10 mouse cellular contexts compared by ENCODE assay signal in the genomic region with DNA sequence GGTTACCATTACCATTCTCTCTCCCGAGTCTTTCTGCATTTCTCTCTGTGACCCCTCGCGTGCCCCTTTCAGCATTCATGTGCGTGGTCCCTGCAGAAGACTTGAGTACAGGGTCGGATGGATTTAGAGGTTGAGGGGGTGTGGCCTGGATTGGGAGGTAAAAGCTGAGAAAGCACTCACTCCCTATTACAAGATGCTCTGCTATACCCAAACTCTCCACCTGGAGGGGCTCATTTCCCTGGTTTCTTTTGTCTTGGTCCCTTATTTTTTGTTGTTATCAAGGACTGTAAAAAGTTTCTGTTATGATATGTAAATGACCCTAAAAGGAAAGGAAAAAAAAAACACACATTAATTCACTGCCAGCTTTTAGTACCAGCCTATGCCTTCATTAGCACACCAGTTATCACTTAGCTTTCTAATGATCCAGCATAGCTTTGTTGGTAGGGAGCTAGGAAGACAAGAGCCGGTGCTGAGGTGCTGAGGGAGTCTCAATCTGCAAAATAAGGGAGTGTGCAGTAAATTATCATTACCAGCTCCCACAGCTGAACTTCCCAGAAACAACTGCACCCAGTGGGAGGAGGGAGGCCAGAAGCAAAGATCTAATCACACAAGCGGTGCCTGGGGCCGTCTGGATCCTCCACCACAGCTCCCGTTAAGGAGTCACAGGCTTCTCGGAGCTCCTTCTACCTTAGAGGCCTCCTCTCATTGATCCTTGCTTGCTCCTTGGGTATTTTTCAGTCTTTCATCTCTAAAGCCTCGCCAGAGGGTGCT.
DNase-seq lines count a peak whose midpoint lies in the region; ATAC-seq and TF ChIP-seq lines count a peak whose summit lies in the region.
"Had no signal": no experiment of that assay in that cellular context is flagged by ENCODE, and none has a peak within 500 bp of the region (broad histone marks: within the 10 kb centered on the region; RNA-seq: fewer than 3 reads in every experiment).

No protein-coding gene starts in this region.

- H3K27me3 ChIP-seq in liver, embryonic 14.5 days (ENCODE audit: control insufficient read depth, insufficient read depth, low read length), result no peaks in the 10 kb centered on the region
- no peaks in the 10 kb centered on the region for H3K27me3 ChIP-seq in heart, embryonic 10.5 days (ENCODE audit: insufficient read depth, poor library complexity, severe bottlenecking)
- H3K27me3 ChIP-seq: lung, embryonic 15.5 days had no signal

- no peak overlapping the region for H3K27ac ChIP-seq in left cerebral cortex, adult 2 months
- H3K27ac ChIP-seq in liver, embryonic 14.5 days, result no peak overlapping the region
- H3K27ac ChIP-seq in heart, embryonic 10.5 days, result no peak overlapping the region
- H3K27ac ChIP-seq: lung, embryonic 15.5 days had no signal

- intact Hi-C loops in left cerebral cortex, adult 2 months (cut with DNase I), result no loop called here
- intact Hi-C loops in left cerebral cortex, postnatal 36 days (cut with DNase I), result no loop called here

- WGBS in liver, embryonic 14.5 days (ENCODE audit: insufficient replicate concordance), result 36% methylated on average over 11 of the region's 11 CpGs
- WGBS in heart, embryonic 10.5 days, result 44% methylated on average over 11 of the region's 11 CpGs

- no peak for TF ChIP-seq POLR2A in brain, embryonic 14.5 days (IDR thresholded peaks at IDR 0.05; ENCODE audit: borderline replicate concordance, extremely low read depth, insufficient read depth, insufficient read length, poor library complexity, severe bottlenecking)

- H3K9ac ChIP-seq in liver, embryonic 14.5 days (replicated peaks), result no peak overlapping the region
- H3K9ac ChIP-seq: lung, embryonic 15.5 days had no signal

- no peaks in the 10 kb centered on the region for H3K9me3 ChIP-seq in liver, embryonic 14.5 days (ENCODE audit: control insufficient read depth, low read length)
- H3K9me3 ChIP-seq in heart, embryonic 10.5 days, result no peaks in the 10 kb centered on the region
- H3K9me3 ChIP-seq: lung, embryonic 15.5 days had no signal

- no peak for TF ChIP-seq EP300 in liver, embryonic 14.5 days (IDR thresholded peaks at IDR 0.05; ENCODE audit: low read depth)

- ATAC-seq in liver, embryonic 14.5 days (ENCODE audit: insufficient read depth), result peak; percentile 74

- H3K4me1 ChIP-seq in liver, embryonic 14.5 days (replicated peaks; ENCODE audit: control insufficient read depth in 2 of 2, insufficient read depth in 2 of 2, low read length in 1 of 2), result peaks cover 0 to 9% of the 10 kb centered on the region in 2 experiments; a peak in 3 of 4 replicates
- H3K4me1 ChIP-seq in heart, embryonic 10.5 days, result no peaks in the 10 kb centered on the region
- H3K4me1 ChIP-seq: lung, embryonic 15.5 days had no signal

- peak; percentile 35; the same call in 1 of the 2 replicates for TF ChIP-seq CTCF in left cerebral cortex, adult 2 months (IDR thresholded peaks at IDR 0.05)
- 0 out of 2 replicates have a peak, but pooled peaks have one; percentile 13 for TF ChIP-seq CTCF in brain, embryonic 14.5 days (IDR thresholded peaks at IDR 0.05; ENCODE audit: borderline replicate concordance, extremely low read depth, insufficient read depth, insufficient read length)
- peak; percentile 17; the same call in 1 of the 2 replicates for TF ChIP-seq CTCF in liver, embryonic 14.5 days (IDR thresholded peaks at IDR 0.05; ENCODE audit: low read depth)

- H3K4me2 ChIP-seq in liver, embryonic 14.5 days (ENCODE audit: low read depth), result peak overlapping the region; percentile 21; the same call in 1 of the 2 replicates
- H3K4me2 ChIP-seq: lung, embryonic 15.5 days had no signal

- no peak for DNase-seq in left cerebral cortex, adult 2 months (ENCODE audit: extremely low spot score in 1 of 2, low spot score in 2 of 2)
- no peak for DNase-seq in left cerebral cortex, postnatal 36 days (ENCODE audit: low spot score in 2 of 2)
- DNase-seq in brain, embryonic 14.5 days (ENCODE audit: low read depth), result no peak
- DNase-seq in liver, embryonic 14.5 days (ENCODE audit: low read depth in 3 of 3, low spot score in 3 of 3), result peak in 1 of 3 experiments; percentile 38
- DNase-seq in thymus, postnatal 0 days (ENCODE audit: low spot score), result peak; percentile 35
- no peak for DNase-seq in frontal cortex, postnatal 10 days (ENCODE audit: low spot score in 2 of 2)
- no peak for DNase-seq in heart, embryonic 10.5 days (ENCODE audit: low spot score)
- DNase-seq in ovary, postnatal 14 days (ENCODE audit: low spot score), result no peak
- DNase-seq: cerebellum, postnatal 25 days had no signal

- no peak overlapping the region for H3K4me3 ChIP-seq in left cerebral cortex, adult 2 months
- H3K4me3 ChIP-seq in liver, embryonic 14.5 days (ENCODE audit: insufficient read depth in 1 of 2, low read depth in 2 of 2, low read length in 2 of 2), result no peak overlapping the region
- H3K4me3 ChIP-seq in heart, embryonic 10.5 days, result no peak overlapping the region
- H3K4me3 ChIP-seq: lung, embryonic 15.5 days had no signal

- H3K36me3 ChIP-seq in liver, embryonic 14.5 days (replicated peaks; ENCODE audit: control insufficient read depth, insufficient read depth, low read depth), result no peaks in the 10 kb centered on the region
- H3K36me3 ChIP-seq in heart, embryonic 10.5 days, result no peaks in the 10 kb centered on the region
- H3K36me3 ChIP-seq: lung, embryonic 15.5 days had no signal
